Mouse (Mus musculus): Measurements from ENCODE around the gene Slc35a1.
A peak's percentile ranks its signal among the peaks of the same experiment; 100 is the strongest.
"Not testable (repeated sequence)": the region's sequence is repeated elsewhere in the genome, so short reads cannot be mapped to it uniquely, and the experiment has no call there.

Slc35a1 gene

DNA sequence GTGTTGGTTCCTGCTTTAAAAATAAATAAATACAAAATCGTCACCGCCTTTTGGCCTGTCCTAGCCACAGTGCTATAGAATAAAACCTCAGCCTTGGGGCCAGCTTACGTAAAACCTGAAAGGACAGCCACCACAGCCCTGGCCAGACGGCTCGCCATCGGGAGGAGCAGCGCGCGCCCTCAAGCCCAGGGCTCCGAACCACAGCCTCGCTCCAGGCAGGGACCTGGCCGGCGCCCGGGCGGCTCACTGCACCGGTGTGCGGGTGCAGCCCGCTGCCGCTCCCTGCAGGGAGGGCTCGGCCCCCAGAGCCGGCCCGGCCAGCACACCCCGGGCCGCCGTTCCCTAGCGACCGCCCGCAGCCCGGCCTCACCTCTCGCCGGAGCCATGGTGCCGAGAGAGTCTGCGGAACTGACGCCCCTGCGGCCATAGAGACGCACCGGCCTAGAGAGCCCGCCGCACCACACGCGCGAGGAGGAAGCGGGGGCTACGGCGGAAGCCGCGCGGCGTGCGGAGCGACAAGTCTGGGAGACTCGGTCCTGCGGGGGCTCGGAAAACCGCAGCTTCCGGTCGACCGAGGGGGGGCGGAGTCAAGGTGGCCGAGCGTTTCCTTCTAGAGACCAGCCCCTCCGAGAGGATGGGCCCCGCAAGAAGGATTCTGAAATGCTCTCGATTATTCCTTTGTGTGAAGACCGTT, at the start of gene Slc35a1:
Gene Slc35a1, minus strand, starts transcription at position 565 of the 694 bp plus-strand sequence.
- DNase-seq (ENCODE audit: low spot score in 2 of 2): peak; percentile 80 to 87

DNA sequence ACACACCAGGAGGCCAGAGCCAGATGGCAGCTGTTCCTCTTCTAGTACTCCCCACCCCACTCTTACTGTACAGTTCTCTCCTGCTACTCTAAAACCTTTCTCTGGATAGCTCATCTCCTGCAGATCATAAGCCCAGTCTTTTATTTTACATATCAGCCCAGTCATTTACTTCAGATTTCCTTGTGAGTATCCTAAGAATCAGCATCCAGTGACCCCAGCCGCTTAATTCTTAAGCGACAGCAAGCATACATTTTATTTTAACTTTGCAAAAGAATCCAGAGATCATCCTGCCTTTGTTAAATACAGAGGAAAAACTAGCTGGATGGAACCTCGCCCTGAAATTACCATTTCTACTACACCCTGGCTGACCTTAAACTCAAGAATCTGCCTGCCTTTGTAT, 47.2 kb upstream of the Slc35a1 start:
- DNase-seq (ENCODE audit: low spot score in 2 of 2): no peak

DNA sequence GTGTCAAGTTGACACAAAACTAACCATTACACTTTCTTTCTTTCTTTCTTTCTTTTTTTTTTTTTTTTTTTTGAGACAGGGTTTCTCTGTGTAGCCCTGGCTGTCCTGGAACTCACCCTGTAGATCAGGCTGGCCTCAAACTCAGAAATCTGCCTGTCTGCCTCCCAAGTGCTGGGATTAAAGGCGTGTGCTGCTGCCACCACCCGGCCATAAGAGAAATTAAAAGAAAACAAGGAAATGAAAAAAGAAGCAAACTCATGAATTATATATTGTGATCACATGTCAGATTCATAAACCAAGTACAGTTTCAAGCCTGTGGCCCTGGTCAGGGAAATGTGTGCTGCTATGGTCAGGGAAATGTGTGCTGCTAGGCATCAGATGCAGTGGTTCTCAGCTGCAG, 46.2 kb upstream of the Slc35a1 start:
- DNase-seq (ENCODE audit: low spot score in 2 of 2): not testable (repeated sequence)

DNA sequence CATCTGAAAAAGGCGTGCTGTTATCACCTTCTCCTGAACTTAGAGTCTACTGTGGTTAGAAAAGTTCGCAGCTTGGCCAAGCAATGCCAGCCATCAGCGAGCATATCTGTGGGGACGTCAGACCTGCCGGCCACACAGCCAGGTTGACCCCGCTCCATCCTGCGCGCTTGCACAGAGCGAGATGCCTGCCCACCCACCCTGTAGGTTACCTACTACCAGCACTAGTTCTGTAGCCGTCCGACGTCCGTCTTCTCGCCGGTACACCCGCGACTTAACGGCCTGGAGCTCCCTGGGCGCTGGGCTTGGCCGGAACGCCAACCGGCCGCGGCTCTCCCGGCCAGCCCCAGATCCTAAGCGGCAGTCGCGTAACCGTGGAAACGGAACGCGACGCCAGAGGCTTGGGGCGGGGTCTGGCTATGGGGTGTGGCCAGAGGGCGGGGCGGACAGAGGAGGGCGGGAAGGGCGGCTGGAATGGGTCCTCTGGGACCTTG, 42.7 kb upstream of the Slc35a1 start, which contains the start of gene Cfap206:
Gene Cfap206, minus strand, starts transcription at position 356 of the 491 bp plus-strand sequence.
- peak in 1 of 2 experiments; percentile 29 for DNase-seq (ENCODE audit: low spot score in 2 of 2)

DNA sequence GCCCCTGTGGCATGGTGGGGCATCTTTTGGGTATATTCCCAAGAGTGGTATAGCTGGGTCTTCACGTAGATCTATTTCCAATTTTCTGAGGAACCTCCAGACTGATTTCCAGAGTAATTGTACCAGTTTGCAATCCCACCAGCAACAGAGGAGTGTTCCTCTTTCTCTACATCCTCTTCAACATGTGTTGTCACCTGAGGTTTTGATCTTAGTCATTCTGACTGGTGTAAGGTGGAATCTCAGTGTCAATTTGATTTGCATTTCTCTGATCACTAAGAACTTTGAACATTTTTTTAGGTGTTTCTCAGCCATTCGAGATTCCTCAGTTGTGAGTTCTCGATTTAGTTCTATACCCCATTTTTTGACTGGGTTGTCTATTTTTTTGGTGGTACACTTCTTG, 38.5 kb upstream of the Slc35a1 start:
- not testable (repeated sequence) for DNase-seq (ENCODE audit: low spot score in 2 of 2)

DNA sequence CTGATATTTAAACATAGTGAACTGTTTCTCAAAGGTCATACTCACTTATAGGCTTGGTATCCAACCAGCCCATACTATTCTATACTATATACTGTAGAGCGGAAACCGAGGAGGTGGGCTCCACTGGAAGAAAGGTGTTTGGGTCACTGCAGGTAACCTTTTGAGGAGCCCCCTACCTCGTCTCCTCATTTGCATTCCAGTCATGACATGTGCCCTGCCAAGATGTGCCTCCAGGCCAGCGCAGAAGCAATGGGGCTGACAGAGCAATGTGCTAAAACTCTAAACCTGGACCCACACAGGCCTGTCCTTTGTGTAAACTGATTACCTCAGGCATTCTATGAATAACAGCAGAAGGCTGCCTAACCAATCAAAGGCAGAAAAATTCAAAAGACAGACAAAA, 37.1 kb upstream of the Slc35a1 start:
- DNase-seq (ENCODE audit: low spot score in 2 of 2): no peak

DNA sequence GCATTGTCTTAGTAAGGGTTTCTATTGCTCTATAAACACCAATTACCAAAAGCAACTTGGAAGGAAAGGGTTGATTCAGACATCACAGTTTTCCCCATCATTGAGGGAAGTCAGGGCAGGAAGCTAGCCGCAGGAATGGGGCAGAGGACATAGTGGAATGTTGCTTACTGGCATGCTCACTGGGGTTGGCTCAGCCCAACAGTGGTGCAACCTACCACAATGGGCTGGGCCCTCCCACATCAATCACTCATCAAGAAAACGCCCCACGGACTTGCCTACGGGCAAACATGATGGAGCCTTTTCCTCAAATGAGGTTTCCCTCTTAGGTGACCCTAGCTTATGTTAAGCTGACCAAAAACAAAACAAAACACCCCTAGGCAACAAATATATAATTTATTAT, 35.9 kb upstream of the Slc35a1 start:
- DNase-seq (ENCODE audit: low spot score in 2 of 2): no peak

DNA sequence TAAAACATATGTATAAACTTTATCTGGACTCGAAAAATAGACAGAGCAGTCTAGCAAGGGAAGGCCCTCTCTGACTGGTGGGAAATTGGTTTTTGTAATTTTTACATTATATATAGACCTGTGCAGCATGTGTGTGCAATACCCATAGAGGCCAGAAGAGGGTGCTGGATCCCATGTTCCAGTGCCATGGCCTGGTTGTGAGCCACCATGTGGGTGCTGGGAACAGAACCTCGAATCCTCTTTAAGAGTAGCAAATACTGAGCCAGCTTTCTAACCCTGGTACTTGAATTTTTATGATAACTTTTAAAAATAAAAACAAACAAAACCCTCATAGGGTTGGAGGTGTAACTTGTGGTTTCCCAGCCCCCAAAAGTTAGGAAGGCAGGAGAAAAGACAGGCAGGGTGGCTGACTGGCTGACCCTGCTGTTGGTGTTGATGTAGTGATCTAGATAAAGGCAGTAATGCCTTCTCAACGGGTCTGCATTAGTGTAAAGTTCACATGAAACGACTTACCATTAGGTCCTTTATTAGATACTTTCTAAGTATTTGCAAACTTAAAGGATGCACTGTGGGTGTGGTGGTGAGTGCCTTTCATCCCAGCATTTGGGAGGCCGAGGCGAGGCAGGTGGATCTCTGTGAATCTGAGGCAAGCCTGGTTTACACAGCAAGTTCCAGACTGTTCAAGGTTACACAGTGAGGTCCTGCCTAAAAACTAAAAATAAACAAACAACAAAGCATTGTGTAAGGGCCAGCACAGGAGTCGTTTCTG, 33.1 kb upstream of the Slc35a1 start:
- no peak for DNase-seq (ENCODE audit: low spot score in 2 of 2)

DNA sequence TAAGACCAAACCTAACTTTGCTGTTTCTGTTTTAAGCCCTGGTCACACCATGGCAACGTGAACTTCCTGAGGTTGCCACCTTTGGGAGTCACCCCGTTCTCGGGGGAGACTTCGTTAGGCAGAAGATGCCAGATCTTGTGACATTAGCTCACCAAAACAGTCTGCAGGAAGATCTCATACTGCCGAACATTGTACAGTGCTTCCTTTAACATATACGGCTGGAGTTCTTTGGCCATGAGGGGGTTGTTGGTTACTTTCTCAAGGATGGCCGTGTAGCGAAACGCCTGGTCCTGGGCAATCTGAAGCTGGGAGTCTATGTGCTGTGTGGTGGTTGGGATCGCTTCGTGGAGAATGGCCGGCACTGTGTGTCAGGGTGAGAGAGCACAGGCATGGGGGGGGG, 32.2 kb upstream of the Slc35a1 start:
- DNase-seq (ENCODE audit: low spot score in 2 of 2): no peak

DNA sequence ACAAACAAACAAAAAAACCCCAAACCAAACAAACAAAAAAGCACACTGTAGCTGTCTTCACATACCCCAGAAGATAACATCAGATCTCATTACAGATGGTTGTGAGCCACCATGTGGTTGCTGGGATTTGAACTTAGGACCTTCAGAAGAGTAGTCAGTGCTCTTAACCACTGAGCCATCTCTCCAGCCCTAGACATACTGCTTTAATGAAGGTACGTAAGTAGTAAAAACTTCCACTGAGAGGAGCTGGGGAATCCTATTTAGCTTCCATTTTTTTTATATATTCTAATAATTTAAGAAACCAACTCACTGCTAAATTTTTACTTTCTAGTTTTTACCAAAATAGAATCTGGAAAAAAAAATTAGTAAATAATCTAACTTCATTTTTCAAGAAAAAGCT, 27.8 kb upstream of the Slc35a1 start:
- DNase-seq (ENCODE audit: low spot score in 2 of 2): no peak

DNA sequence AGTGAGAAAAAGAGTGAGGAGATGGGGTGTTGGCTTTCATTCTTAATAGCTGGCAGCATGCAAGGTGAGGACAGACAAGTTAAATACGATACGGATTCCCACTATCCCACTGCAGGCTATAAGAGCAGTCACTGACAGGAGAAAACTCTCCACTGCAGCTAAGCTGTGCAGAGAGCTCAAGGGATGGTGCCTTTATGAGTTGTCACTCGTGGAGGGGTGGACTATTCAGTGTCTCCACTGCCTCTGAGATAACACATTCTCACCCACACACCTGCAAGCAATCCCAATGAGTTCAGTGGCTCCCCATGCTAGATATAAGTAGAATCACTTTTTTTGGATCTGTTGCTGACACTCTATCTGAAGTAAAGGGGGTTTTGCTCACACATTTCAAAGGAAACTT, 20.9 kb upstream of the Slc35a1 start:
- DNase-seq (ENCODE audit: low spot score in 2 of 2): no peak

DNA sequence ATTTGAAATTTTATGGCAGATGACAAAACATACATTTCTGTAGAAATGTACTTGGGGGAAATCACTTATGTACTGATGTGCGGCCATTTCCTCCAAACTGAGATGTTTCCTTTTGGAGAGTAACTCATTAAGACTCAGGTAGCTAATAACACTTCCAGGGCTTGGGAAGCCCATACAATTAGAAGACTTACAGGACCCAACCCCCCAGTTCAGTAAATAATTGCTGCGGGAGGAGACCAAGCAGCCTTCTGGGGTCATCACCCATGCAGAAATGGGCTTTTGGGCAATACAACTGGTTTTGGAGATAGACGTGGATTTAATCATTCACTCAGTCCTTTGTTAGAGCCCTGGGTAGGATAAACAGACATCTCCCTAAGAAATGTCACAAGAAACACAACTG, 20.0 kb upstream of the Slc35a1 start:
- DNase-seq (ENCODE audit: low spot score in 2 of 2): no peak

DNA sequence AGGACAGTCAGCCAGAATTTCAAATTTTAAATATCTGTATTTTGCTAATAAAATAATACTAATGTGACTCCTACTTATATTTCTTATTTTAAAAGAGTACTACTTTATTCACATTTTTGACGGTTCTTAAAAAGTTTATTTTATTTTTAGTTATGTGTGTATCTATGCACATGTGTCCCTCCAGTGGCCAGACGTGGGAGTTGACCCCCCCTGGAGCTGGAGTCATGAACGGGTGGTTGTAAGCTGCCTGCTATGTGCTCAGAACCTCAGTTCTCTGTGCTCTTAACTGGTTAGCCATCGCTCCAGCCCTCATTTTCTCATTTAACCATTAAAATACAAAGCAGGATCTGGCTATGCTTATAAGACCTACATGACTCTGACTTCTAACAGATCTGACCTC, 15.8 kb upstream of the Slc35a1 start:
- no peak for DNase-seq (ENCODE audit: low spot score in 2 of 2)

DNA sequence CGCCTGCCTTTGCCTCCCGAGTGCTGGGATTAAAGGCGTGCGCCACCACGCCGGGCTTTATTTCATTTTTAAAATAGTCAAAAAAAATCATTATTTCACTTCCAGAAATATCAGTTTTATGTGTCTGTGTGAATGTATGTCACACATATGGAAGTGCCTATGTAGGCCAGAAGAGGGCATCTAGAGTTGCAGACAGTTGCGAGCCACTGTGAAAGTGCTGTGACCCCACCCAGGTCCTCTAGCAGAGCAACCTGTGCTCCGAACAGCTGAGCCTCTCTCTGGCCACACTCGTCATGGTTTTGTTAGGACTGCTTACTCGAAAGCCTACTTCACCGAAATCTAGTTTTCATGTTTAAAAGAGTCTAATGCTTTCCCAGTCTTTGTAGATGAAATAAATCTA, 15.0 kb upstream of the Slc35a1 start:
- DNase-seq (ENCODE audit: low spot score in 2 of 2): no peak

DNA sequence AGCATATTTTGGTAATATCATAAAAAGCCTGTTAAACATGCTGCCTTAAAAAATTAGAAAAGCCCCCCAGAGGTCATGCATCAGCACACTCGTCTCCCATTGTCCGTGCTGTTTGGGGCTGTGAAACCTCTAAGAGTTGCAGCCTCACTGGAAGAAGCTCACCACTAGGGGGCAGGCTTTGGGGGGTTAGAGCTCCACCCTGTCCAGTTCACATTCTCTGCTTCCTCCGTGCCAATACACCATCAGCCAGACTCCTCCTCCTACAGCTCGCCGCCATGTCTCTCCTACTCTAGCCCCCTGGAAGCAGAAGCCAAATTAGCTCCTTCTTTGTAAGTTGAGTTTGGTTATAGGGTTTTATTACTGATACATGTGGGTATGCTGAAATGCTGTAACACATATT, 14.3 kb upstream of the Slc35a1 start:
- peak; percentile 21 to 51 for DNase-seq (ENCODE audit: low spot score in 2 of 2)

DNA sequence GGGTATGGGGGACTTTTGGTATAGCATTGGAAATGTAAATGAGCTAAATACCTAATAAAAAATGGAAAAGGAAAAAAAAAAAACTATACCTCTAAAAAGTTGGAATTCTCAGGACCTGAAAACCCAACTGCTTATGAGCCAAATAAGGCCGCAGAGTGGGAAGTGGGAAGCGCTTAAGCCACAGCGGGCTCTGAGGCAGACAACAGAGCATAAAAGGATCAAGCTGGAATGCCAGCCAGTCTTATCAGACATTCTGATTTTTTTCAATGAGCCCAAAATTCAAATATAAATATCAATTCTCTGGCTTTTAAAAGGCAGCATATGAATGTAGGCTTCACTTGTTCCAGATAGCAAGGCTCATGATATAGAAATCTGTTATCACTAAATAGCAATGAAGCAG, 783 bp upstream of the Slc35a1 start:
- no peak for DNase-seq (ENCODE audit: low spot score in 2 of 2)

DNA sequence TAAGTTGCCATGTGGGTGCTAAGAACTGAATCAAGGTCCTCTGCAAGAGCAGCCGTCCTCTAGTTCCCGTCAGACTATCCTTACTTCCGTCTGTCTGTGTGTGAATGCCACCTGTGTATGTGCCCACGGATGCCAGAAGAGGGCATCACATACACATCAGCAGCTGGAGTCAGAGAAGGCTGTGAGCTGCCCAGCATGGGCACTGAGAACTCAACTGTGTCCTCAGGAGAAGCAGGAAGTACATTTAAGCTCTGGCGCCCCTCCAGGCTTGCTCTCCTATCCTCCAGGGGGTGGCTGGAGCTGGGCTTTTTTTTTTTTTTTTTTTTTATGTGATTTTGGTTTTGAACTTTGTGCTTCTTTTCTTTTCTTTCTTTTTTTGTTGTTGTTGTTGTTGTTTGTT, 6.7 kb downstream of the Slc35a1 start:
- DNase-seq (ENCODE audit: low spot score in 2 of 2): no peak

DNA sequence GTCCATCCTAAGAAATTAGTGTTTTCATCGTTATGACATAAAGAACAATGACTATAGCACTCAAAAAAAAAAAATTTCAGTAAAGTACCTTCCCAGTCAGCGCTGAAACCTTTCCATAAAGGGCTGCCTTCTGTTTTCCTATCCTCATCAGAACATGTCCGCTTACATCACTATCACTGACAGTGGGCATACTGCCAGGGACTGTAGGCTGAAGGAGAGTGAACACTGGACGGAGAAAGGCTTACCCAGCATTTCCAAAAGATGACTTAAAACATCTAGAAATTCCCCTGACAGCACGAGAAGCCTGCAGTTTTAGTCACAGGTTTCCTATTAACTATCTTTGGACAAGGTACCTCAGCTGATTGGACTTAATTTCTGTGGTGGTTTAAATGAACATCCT, 13.5 kb downstream of the Slc35a1 start:
- DNase-seq (ENCODE audit: low spot score in 2 of 2): no peak

DNA sequence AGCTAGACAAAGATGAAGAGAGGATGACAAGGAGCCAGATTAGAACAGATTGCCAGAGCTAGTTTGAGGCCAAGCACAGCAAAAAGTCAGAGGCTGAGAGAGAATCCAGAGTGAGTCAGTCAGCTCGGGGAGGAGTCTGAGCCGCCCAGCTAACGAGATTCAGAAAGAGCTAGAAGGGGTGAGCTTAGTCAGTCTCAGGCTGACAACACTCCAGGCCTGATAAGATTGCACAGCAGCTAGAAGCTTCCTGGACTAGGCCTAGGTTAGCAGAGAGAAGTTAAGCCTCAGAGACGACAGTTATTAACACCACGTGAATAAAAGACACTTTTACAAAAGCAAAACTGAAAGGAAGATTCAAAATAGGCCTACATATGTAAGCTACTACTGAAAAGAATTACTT, 19.3 kb downstream of the Slc35a1 start:
- DNase-seq (ENCODE audit: low spot score in 2 of 2): no peak

DNA sequence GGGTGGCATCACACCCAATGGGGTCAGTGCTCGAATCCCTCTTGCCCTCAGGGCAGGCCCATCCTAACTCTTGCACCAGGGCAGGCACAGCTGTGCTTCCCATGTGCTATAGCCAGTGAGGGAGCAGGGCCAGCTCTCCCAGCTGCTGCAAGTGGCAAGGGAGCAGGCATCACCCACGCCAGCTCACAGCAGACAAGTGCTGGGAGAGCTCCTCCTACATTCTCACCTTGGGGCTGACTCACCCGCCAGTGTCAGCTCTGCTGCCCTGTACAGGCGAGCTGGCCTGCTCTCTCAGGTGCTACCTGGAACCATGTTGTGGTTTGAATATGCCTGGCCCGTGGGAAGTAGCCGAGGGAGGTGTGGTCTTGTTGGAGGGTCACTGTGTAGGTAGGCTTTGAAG, 25.3 kb downstream of the Slc35a1 start:
- no peak for DNase-seq (ENCODE audit: low spot score in 2 of 2)

DNA sequence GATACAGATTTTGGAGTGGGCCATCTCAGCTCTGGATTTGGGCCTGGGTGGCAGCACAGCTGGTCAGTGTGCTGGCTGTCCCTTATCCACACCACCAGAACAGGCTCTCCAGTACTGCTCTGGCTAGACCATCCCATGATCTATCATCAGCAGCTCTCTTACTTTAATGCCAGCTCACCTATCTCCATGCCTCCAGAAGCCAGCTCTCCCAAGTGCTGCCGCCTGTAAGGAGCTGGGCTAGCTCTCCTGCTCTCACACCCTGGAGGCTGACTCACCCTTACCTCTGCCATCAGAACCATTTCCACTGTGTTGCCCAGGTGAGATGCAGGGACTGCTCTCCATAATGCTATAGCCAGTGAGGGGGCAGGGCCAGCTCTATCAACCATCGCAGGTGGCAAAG, 25.7 kb downstream of the Slc35a1 start:
- DNase-seq (ENCODE audit: low spot score in 2 of 2): no peak

DNA sequence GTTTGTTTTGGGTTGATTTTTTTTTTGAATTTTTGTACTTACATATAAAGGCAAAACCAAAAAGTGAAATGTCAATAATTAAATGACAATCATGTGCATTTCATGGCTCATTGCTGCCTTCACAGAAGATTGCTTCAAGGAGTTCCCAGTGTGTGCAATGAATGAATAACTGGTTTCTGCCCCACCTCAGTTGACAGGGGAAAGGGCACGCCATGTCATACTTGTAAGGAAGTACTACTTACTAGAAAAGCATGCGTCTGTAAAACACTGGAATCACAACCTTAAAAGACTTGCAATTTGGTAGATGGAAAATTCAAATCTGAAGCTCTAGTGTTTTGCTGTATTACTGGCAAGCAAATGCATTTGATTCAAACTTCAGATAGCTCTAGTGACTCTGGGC, 28.2 kb downstream of the Slc35a1 start:
- no peak for DNase-seq (ENCODE audit: low spot score in 2 of 2)

DNA sequence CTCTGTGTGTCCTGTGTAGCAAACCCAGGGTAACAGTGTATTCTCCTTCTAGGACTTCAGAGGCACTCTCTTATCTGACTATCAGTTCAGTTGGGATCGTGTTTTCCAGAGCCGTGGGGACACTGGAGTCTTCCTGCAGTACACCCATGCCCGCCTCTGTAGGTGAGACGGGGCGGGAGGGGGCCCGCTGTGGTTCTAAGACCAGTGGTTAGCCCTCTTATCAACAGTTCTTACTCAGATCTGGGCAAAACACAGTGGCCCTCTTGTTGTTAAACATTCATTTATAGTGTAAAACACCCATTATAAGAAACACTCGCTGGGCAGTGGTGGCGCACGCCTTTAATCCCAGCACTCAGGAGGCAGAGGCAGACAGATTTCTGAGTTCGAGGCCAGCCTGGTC, 31.1 kb downstream of the Slc35a1 start:
- no peak for DNase-seq (ENCODE audit: low spot score in 2 of 2)

Measured in spleen, postnatal 14 days (tissue).